ENCODE assay signal across 26 mouse cellular contexts in genomic region chr3:142048493-142048892, GRCm38 (mm10).
DNase-seq lines count a peak whose midpoint lies in the region; ATAC-seq and TF ChIP-seq lines count a peak whose summit lies in the region.
"Had no signal": no experiment of that assay in that cellular context is flagged by ENCODE, and none has a peak within 500 bp of the region (broad histone marks: within the 10 kb centered on the region; RNA-seq: fewer than 3 reads in every experiment).

No protein-coding gene starts in this region.

- no peak overlapping the region for H3K9ac ChIP-seq in lung, embryonic 14.5 days
- H3K9ac ChIP-seq in hindbrain, embryonic 12.5 days = no peak overlapping the region
- H3K9ac ChIP-seq in kidney, embryonic 14.5 days (ENCODE audit: low read depth, low read length) = no peak overlapping the region
- H3K9ac ChIP-seq: forebrain, embryonic 15.5 days; heart, embryonic 12.5 days; heart, embryonic 15.5 days; hindbrain, embryonic 14.5 days had no signal

- 58% methylated on average over 6 of the region's 6 CpGs for WGBS in lung, embryonic 14.5 days
- 64% methylated on average over 6 of the region's 6 CpGs for WGBS in hindbrain, embryonic 12.5 days
- 69% methylated on average over 6 of the region's 6 CpGs for WGBS in kidney, embryonic 14.5 days

- ATAC-seq in lung, embryonic 14.5 days (ENCODE audit: insufficient read depth) = 0 out of 2 replicates have a peak, but pooled peaks have one; percentile 31
- no peak for ATAC-seq in hindbrain, embryonic 12.5 days (ENCODE audit: low FRiP score)
- no peak for ATAC-seq in kidney, embryonic 14.5 days (ENCODE audit: low FRiP score, low TSS enrichment)
- ATAC-seq: forebrain, embryonic 15.5 days; hindbrain, postnatal 0 days; inflammation-experienced regulatory T-cells, adult 6 months; intestine, embryonic 16.5 days had no signal

- H3K4me1 ChIP-seq in lung, embryonic 14.5 days (ENCODE audit: insufficient read depth) = 0 out of 2 replicates have a peak, but pooled peaks cover 10% of the 10 kb centered on the region
- H3K4me1 ChIP-seq in hindbrain, embryonic 12.5 days = no peaks in the 10 kb centered on the region
- H3K4me1 ChIP-seq in kidney, embryonic 14.5 days (ENCODE audit: control insufficient read depth, insufficient read depth, low read length) = no peaks in the 10 kb centered on the region
- H3K4me1 ChIP-seq: forebrain, embryonic 15.5 days; heart, embryonic 15.5 days had no signal

- H3K27ac ChIP-seq in lung, embryonic 14.5 days (ENCODE audit: low read depth) = no peak overlapping the region
- H3K27ac ChIP-seq in hindbrain, embryonic 12.5 days = no peak overlapping the region
- no peak overlapping the region for H3K27ac ChIP-seq in kidney, embryonic 14.5 days (ENCODE audit: low read depth, low read length)
- H3K27ac ChIP-seq: forebrain, embryonic 15.5 days; heart, embryonic 15.5 days; hindbrain, embryonic 10.5 days; hindbrain, embryonic 14.5 days; hindbrain, postnatal 0 days had no signal

- DNase-seq in lung, embryonic 14.5 days = no peak
- no peak for DNase-seq in lung, postnatal 10 days
- DNase-seq in Muller cell, postnatal 12 days (ENCODE audit: inconsistent ontology term) = peak; percentile 44
- DNase-seq in brain, embryonic 14.5 days (ENCODE audit: low read depth) = peak; percentile 49
- DNase-seq: adrenal gland, adult 2 months; adrenal gland, postnatal 14 days; B cell, adult 2 months; cerebellum, adult 18-20 months; cerebellum, adult 9-10 months; cerebellum, postnatal 14 days; gastrocnemius, postnatal 10 days; heart, adult 11 months; heart, postnatal 10 days; heart, postnatal 36 days had no signal

- no peaks in the 10 kb centered on the region for H3K36me3 ChIP-seq in lung, embryonic 14.5 days (ENCODE audit: insufficient read depth)
- H3K36me3 ChIP-seq in hindbrain, embryonic 12.5 days = no peaks in the 10 kb centered on the region
- no peaks in the 10 kb centered on the region for H3K36me3 ChIP-seq in kidney, embryonic 14.5 days (ENCODE audit: control insufficient read depth, insufficient read depth, low read length)
- H3K36me3 ChIP-seq: forebrain, embryonic 15.5 days; G1E; heart, embryonic 12.5 days; heart, embryonic 15.5 days; hindbrain, embryonic 10.5 days had no signal

- no peaks in the 10 kb centered on the region for H3K9me3 ChIP-seq in lung, embryonic 14.5 days (ENCODE audit: low read depth, low read length)
- no peaks in the 10 kb centered on the region for H3K9me3 ChIP-seq in hindbrain, embryonic 12.5 days (replicated peaks)
- no peaks in the 10 kb centered on the region for H3K9me3 ChIP-seq in kidney, embryonic 14.5 days (ENCODE audit: control insufficient read depth, low read length)
- H3K9me3 ChIP-seq: forebrain, embryonic 15.5 days; G1E; heart, embryonic 12.5 days; heart, embryonic 15.5 days; hindbrain, embryonic 10.5 days had no signal

- no peak for TF ChIP-seq CTCF in lung, embryonic 14.5 days (IDR thresholded peaks at IDR 0.05; ENCODE audit: low read depth)
- TF ChIP-seq CTCF in brain, embryonic 14.5 days (IDR thresholded peaks at IDR 0.05; ENCODE audit: borderline replicate concordance, extremely low read depth, insufficient read depth, insufficient read length) = no peak

- no peak overlapping the region for H3K4me3 ChIP-seq in lung, embryonic 14.5 days (ENCODE audit: low read depth, low read length)
- no peak overlapping the region for H3K4me3 ChIP-seq in hindbrain, embryonic 12.5 days
- H3K4me3 ChIP-seq in kidney, embryonic 14.5 days (ENCODE audit: low read length) = no peak overlapping the region
- H3K4me3 ChIP-seq: forebrain, embryonic 15.5 days; heart, embryonic 12.5 days; heart, embryonic 15.5 days; hindbrain, embryonic 10.5 days had no signal

- no peak overlapping the region for H3K4me2 ChIP-seq in lung, embryonic 14.5 days
- H3K4me2 ChIP-seq in hindbrain, embryonic 12.5 days (replicated peaks) = no peak overlapping the region
- no peak overlapping the region for H3K4me2 ChIP-seq in kidney, embryonic 14.5 days (replicated peaks; ENCODE audit: low read depth, low read length)
- H3K4me2 ChIP-seq: forebrain, embryonic 15.5 days; heart, embryonic 12.5 days; heart, embryonic 15.5 days; hindbrain, embryonic 14.5 days had no signal

- TF ChIP-seq POLR2A in brain, embryonic 14.5 days (IDR thresholded peaks at IDR 0.05; ENCODE audit: borderline replicate concordance, extremely low read depth, insufficient read depth, insufficient read length, poor library complexity, severe bottlenecking) = no peak

- H3K27me3 ChIP-seq in lung, embryonic 14.5 days (ENCODE audit: insufficient read depth, low read length) = no peaks in the 10 kb centered on the region
- no peaks in the 10 kb centered on the region for H3K27me3 ChIP-seq in hindbrain, embryonic 12.5 days
- H3K27me3 ChIP-seq in kidney, embryonic 14.5 days (ENCODE audit: control insufficient read depth, insufficient read depth, low read length) = no peaks in the 10 kb centered on the region
- H3K27me3 ChIP-seq: CH12.LX; forebrain, embryonic 15.5 days; heart, embryonic 12.5 days; heart, embryonic 15.5 days had no signal

Comparison
In these comparisons a context has a peak if more than half of its experiments do, and no peak if none do; other contexts are left out.
1. DNase-seq: peak in Muller cell, postnatal 12 days (single experiment) and brain, embryonic 14.5 days (single experiment); none in lung, embryonic 14.5 days (single experiment) and lung, postnatal 10 days (single experiment).